Mouse (Mus musculus) liver, postnatal 0 days (tissue): ENCODE data around the gene Myog.

Experiments
- CTCF ChIP-seq: sonication (generic); IDR thresholded peaks from 2 replicates; pipeline ENCODE4 v1.5.1; 2016; ENCODE audit warnings: antibody characterized with exemption, low read depth
- EP300 ChIP-seq: IDR thresholded peaks from 2 replicates; pipeline ENCODE4 v1.6.1; 2016; ENCODE audit warnings: antibody characterized with exemption, low read depth, mild to moderate bottlenecking

- TF ChIP-seq CTCF = no peak
- no peak for TF ChIP-seq EP300
These were observed 48.5 kb upstream of the Myog start for GRCm38 (mm10) chr1:134241298-134241697.
